Mouse (Mus musculus) hindbrain, embryonic 14.5 days (tissue): ENCODE data around the gene Slc44a5. TPM values are rescaled to one million over a fixed set of nuclear protein-coding genes. Genes with fewer than 3 reads are reported as not detected.
A peak's percentile ranks its signal among the peaks of the same experiment; 100 is the strongest.

Experiments used
- ATAC-seq: fragments of 200-750 bp; cut with Nextera tagmentation; 2 replicates; pipeline ENCODE4 v1.8.0; 2017; ENCODE audit warnings: moderate number of reproducible peaks, mild to moderate bottlenecking, moderate TSS enrichment, moderate library complexity; ENCODE audit not compliant: low FRiP score
- DNase-seq: peaks from one replicate; pipeline ENCODE4 v3.0.0-alpha.2; 2015; ENCODE audit warnings: low spot score
- H3K27ac ChIP-seq: fragments of 300-500 bp; sonication (generic); 2 replicates; pipeline ENCODE4 v1.5.1; 2014; ENCODE audit warnings: mild to moderate bottlenecking, moderate library complexity
- H3K27me3 ChIP-seq: fragments of 300-500 bp; sonication (generic); 2 replicates; pipeline ENCODE4 v1.6.1; 2014; ENCODE audit warnings: mild to moderate bottlenecking, low read length, mixed read lengths; ENCODE audit not compliant: control insufficient read depth, insufficient read depth
- H3K36me3 ChIP-seq: fragments of 300-500 bp; sonication (generic); replicated peaks from 2 replicates; pipeline ENCODE4 v1.6.1; 2014; ENCODE audit not compliant: control insufficient read depth, insufficient read depth
- H3K4me1 ChIP-seq: fragments of 300-500 bp; sonication (generic); replicated peaks from 2 replicates; pipeline ENCODE4 v1.6.1; 2014; ENCODE audit warnings: antibody characterized with exemption, low read length, mixed read lengths; ENCODE audit not compliant: control insufficient read depth, insufficient read depth
- H3K4me2 ChIP-seq: fragments of 300-500 bp; sonication (generic); replicated peaks from 2 replicates; pipeline ENCODE4 v1.6.1; 2014; ENCODE audit warnings: mild to moderate bottlenecking, moderate library complexity
- H3K4me3 ChIP-seq: fragments of 300-500 bp; sonication (generic); replicated peaks from 2 replicates; pipeline ENCODE4 v1.5.1; 2014; ENCODE audit warnings: mild to moderate bottlenecking, low read length
- H3K9ac ChIP-seq: fragments of 300-500 bp; sonication (generic); 2 replicates; pipeline ENCODE4 v1.6.1; 2014
- H3K9me3 ChIP-seq: fragments of 300-500 bp; sonication (generic); 2 replicates; pipeline ENCODE4 v1.6.1; 2016; ENCODE audit warnings: low read length; ENCODE audit not compliant: control insufficient read depth
- WGBS: fragments of 180-500 bp; shearing (Covaris S2); extraction: QIAGEN DNeasy Blood & Tissue Kit; methylation state at CpG from one replicate; pipeline ENCODE4 v1.1.7; 2014; 5-methylcytosine and 5-hydroxymethylcytosine counted together
- polyA plus RNA-seq: library from polyadenylated mRNA; unstranded; fragments of >200 nt; fragmentation: Nextera tagmentation; extraction: Ambion mirVana; gene quantifications from 2 replicates; pipeline ENCODE4 v1.2.1, GENCODE M21; 2014

The Slc44a5 gene
- polyA plus RNA-seq, 1 experiment from 2014 or later: 11.3 TPM

DNA sequence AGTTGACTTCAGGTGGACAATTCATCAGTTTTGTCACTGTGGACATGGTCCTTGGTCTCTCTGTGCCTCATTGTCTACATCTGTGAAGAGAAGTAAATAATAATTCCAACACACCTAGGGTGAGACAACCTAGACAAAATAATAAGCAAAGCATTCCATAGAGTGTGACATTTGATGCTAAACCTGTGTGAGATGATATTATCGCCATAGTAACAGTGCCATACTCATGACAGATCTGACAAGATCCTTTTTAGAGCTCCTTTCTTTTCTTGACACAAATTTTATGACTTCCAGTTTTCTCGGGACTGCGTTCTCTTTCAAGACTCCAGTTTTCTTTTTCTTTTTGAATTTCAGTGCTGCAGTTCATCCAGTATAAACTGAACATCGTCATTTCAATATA is 192.6 kb downstream of the Slc44a5 start:
- no peak overlapping the region for H3K4me2 ChIP-seq
- H3K9ac ChIP-seq: no peak overlapping the region
- H3K27me3 ChIP-seq: no peaks in the 10 kb centered on the region
- WGBS: 84% methylated on average over 4 of the region's 4 CpGs
- no peak overlapping the region for H3K4me3 ChIP-seq
- DNase-seq (no peak), ATAC-seq (no peak)
- H3K27ac ChIP-seq: no peak overlapping the region
- no peaks in the 10 kb centered on the region for H3K4me1 ChIP-seq
- no peaks in the 10 kb centered on the region for H3K36me3 ChIP-seq
- H3K9me3 ChIP-seq: no peaks in the 10 kb centered on the region

DNA sequence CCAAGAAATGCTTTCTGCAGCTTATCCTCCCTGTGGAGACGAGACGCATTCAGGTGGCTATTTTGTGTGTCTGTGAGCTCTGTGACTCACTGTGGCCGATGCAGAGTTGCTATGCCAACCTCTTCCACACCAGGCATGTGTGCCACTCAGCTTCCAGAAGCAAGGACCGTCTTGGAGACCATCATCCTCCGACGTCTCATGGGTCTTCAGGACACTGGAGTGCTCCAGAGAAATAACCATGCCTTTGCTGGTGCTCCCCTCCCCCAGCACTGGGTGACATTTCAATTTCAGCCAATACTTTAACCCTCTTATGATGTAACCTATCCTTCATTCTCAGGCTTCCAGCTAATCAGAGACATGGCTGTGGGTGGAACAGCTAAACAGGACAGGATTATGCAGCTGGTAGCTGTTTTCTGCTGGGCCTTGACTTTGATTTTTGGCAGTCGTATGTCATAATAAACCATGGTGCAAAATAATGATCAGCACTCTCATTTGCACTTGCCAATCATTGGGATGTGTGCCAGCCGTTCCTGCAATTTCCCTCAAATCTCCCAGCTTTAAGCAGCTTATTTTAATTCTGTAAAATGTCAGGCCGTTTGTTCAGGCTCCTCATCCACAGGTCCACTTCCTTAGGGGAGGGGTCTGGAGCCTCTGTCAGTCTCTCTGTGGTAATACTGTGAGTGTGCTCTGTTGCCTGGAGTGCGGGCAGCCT is 198.8 kb downstream of the Slc44a5 start:
- Histone ChIP-seq H3K4me3 (no peak overlapping the region), H3K27ac (peak overlapping the region; percentile 59), H3K36me3 (no peaks in the 10 kb centered on the region), H3K9ac (no peak overlapping the region), H3K4me1 (peaks cover 5% of the 10 kb centered on the region; the same call in 1 of the 2 replicates), H3K9me3 (no peaks in the 10 kb centered on the region), H3K27me3 (no peaks in the 10 kb centered on the region), H3K4me2 (no peak overlapping the region)
- 45% methylated on average over 10 of the region's 10 CpGs for WGBS
- no peak for DNase-seq
- peak; percentile 70; the same call in 1 of the 2 replicates for ATAC-seq

DNA sequence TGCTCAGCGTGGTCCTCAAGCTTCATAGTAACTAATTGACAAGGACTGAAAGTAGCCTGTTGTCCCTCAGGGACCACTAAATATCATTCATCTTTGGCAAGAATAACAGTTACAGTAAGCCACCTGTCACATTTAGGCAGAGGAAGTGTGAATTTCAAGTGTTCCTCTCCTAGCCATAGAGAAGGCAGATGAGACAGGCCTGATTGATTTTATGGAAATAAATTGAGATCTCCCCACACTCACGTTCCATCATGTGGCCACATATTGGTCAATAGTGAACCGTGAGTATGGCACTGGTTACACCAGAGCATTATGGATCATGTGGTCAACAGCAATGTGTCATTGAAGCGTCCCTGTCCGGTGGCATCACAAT is 199.3 kb downstream of the Slc44a5 start:
- Histone ChIP-seq H3K27ac (no peak overlapping the region), H3K27me3 (no peaks in the 10 kb centered on the region), H3K4me1 (peaks cover 5% of the 10 kb centered on the region; the same call in 1 of the 2 replicates), H3K36me3 (no peaks in the 10 kb centered on the region), H3K4me2 (no peak overlapping the region), H3K9me3 (no peaks in the 10 kb centered on the region), H3K9ac (no peak overlapping the region), H3K4me3 (no peak overlapping the region)
- no peak for DNase-seq
- 68% methylated on average over 5 of the region's 5 CpGs for WGBS
- ATAC-seq: no peak

DNA sequence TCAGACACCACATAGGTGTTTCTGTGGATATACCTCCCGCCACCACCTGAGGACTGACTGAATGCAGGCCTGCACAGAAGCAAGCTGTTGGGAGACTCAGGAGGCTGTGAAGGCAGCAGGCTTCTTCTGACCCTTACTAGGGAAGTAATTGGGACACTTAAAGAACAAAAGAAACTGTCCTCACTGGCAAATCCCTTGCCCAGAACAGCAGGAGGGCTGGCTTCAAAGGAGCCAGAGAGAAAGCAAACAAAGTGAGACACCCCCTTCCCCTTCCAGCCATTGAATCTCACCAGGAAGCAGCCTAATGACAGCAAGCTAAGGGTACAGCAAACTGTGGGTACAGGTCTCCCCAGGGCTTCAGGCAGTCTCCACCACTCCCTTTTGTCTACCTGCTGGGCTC is 200.3 kb downstream of the Slc44a5 start:
- no peak overlapping the region for H3K4me2 ChIP-seq
- no peaks in the 10 kb centered on the region for H3K36me3 ChIP-seq
- DNase-seq (no peak), ATAC-seq (no peak)
- no peak overlapping the region for H3K9ac ChIP-seq
- H3K9me3 ChIP-seq: no peaks in the 10 kb centered on the region
- 32% methylated on average over 1 of the region's 1 CpGs for WGBS
- peaks cover 5% of the 10 kb centered on the region; the same call in 1 of the 2 replicates for H3K4me1 ChIP-seq
- H3K27ac ChIP-seq: no peak overlapping the region
- H3K27me3 ChIP-seq: no peaks in the 10 kb centered on the region
- H3K4me3 ChIP-seq: no peak overlapping the region

DNA sequence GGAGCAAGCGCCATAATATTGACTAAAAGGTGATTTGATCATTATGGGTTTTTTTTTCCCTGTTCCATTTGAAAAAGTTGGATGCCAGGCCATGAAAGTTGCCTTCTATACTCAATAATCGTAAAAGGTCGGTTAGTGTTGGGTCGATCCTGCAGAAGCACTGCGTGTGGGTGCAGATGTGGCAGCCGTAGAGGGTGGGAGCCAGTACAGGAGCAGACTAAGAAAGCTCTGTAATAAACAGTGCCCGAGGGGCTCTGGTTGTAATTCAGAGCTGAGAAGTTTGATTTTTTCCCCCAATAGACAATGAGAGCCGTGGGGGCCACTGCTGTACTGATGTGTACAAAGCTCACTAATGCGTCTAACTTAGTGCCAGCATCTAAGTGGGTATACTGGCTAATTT is 200.8 kb downstream of the Slc44a5 start:
- Histone ChIP-seq H3K4me3 (no peak overlapping the region), H3K4me1 (peaks cover 5% of the 10 kb centered on the region; the same call in 1 of the 2 replicates), H3K4me2 (no peak overlapping the region), H3K27me3 (no peaks in the 10 kb centered on the region), H3K27ac (no peak overlapping the region), H3K9ac (no peak overlapping the region), H3K36me3 (no peaks in the 10 kb centered on the region), H3K9me3 (no peaks in the 10 kb centered on the region)
- DNase-seq (no peak), ATAC-seq (no peak)
- 55% methylated on average over 9 of the region's 9 CpGs for WGBS

DNA sequence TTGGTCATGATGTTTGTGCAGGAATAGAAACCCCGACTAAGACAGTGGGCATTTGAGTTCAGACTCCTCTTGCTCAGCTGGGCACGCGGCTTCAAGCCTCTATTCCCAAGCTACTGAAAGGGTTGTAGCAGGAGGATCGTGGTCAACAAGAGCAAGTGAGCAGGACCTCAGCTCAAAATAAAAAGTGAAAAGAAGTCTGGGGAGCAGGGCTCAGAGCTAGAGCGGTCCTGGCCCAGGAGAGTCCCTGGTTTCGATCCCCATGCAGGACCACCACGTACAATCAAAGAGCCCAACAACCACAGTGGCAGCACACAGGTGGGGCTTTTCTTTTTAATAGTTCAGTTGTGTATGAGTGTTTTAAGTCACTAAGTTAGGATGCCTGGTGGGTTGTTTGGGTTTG is 201.5 kb downstream of the Slc44a5 start:
- 90% methylated on average over 7 of the region's 7 CpGs for WGBS
- H3K36me3 ChIP-seq: no peaks in the 10 kb centered on the region
- no peak overlapping the region for H3K4me3 ChIP-seq
- peaks cover 5% of the 10 kb centered on the region; the same call in 1 of the 2 replicates for H3K4me1 ChIP-seq
- no peak overlapping the region for H3K4me2 ChIP-seq
- no peak overlapping the region for H3K27ac ChIP-seq
- ATAC-seq: no peak
- no peak for DNase-seq
- no peak overlapping the region for H3K9ac ChIP-seq
- H3K27me3 ChIP-seq: no peaks in the 10 kb centered on the region
- H3K9me3 ChIP-seq: no peaks in the 10 kb centered on the region

DNA sequence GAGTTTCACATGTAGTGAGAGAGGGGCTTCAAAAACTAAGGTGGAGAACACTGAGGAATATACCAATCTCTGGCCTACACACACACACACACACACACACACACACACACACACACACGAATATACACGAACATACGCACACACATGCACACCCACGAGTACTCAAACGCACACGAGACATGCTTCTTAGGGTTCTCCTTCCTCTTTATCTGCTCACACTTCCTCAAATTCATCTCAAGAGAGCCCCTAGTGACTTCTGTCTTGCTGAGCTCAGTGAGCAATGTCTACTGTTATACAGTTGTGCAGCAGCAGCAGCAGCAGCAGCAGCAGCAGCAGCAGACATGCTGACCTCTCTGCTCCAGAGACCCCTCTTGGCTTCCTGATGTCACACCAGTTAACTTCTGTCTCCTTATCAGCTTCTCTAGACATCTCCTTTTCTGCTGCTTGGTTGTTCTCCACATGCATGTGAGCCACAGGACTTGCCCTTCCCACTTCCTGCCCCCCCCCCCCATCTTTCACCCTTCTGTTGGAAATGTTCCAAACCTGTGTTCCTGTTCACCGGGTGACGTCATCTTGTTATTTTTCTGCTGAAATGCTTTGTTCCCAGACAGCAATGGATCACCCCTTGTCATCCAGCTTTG is 204.5 kb downstream of the Slc44a5 start:
- 76% methylated on average over 8 of the region's 8 CpGs for WGBS
- no peak for DNase-seq

DNA sequence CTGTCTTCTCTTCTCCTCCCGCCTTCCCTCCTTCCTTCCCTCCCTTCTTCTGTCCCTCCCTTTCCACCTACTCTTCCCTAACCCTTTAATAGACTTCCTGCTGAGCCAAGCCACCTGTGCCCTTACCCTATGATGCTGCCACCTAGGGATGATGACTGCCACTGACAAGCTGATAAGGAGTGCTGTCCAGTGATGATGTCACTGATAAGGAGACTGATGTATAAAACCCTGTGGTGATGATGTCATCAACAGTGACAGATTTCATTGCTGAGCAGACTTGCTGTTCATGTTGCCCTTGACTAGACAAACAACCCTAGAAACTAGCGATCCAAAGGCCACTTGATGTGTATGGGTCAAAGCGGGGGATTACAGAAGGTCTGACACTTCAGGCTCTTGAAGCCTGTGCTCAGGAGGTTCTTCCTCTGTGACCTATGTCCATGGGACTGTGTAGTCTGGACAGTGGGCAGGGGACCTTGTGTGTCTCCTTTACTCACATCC is 206.2 kb downstream of the Slc44a5 start:
- H3K27me3 ChIP-seq: no peaks in the 10 kb centered on the region
- H3K4me2 ChIP-seq: no peak overlapping the region
- no peak overlapping the region for H3K9ac ChIP-seq
- no peaks in the 10 kb centered on the region; the same call in 1 of the 2 replicates for H3K9me3 ChIP-seq
- H3K27ac ChIP-seq: no peak overlapping the region
- no peak for DNase-seq
- H3K4me3 ChIP-seq: no peak overlapping the region
- no peaks in the 10 kb centered on the region for H3K36me3 ChIP-seq
- no peaks in the 10 kb centered on the region for H3K4me1 ChIP-seq
- 98% methylated on average over 2 of the region's 3 CpGs for WGBS
- ATAC-seq: no peak

More for the DNA sequence above, 204.5 kb downstream of the Slc44a5 start:
- no peak for ATAC-seq
- Histone ChIP-seq H3K27ac (no peak overlapping the region), H3K4me2 (no peak overlapping the region), H3K27me3 (no peaks in the 10 kb centered on the region), H3K9ac (no peak overlapping the region), H3K9me3 (no peaks in the 10 kb centered on the region; the same call in 1 of the 2 replicates), H3K4me1 (no peaks in the 10 kb centered on the region), H3K36me3 (no peaks in the 10 kb centered on the region), H3K4me3 (no peak overlapping the region)

DNA sequence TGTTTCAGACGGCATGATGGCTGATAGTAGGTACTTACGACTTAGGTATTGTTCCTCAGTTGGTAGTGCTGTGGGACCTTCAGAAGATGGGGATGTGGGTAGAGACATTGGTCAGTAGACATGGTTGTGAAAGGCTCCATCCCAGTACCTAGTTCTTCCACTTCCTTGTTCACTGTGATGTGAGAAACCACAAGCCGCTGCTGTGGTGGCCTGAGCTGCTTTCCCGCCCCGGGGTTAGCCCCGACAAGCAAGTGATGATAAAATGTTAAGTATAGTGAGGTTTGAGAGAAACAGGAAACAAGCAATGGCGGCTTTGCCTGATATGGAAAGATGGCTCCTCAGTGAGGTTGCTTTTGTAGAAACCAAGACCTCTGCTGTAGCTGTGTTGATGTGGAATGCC is 209.8 kb downstream of the Slc44a5 start:
- no peak for DNase-seq
- H3K9ac ChIP-seq: no peak overlapping the region
- H3K4me2 ChIP-seq: no peak overlapping the region
- no peak overlapping the region for H3K4me3 ChIP-seq
- H3K4me1 ChIP-seq: no peaks in the 10 kb centered on the region
- H3K27ac ChIP-seq: no peak overlapping the region
- WGBS: 97% methylated on average over 7 of the region's 7 CpGs
- no peaks in the 10 kb centered on the region; the same call in 1 of the 2 replicates for H3K9me3 ChIP-seq
- H3K36me3 ChIP-seq: no peaks in the 10 kb centered on the region
- no peaks in the 10 kb centered on the region for H3K27me3 ChIP-seq
- no peak for ATAC-seq
